Mouse (Mus musculus) ES-E14 (cell line): ENCODE measurements at regions not wholly inside any gene's neighbourhood (a gene's known extent, or its start where the extent isn't known, plus 50 kb on each side); places are given as distances from the start of the nearest gene placed in this dataset.

Experiments
- CHD2 ChIP-seq: IDR thresholded peaks from 2 replicates; pipeline ENCODE4 v1.6.1; 2014; ENCODE audit warnings: mild to moderate bottlenecking, low read depth, low read length, inconsistent platforms
- HCFC1 ChIP-seq: IDR thresholded peaks from 2 replicates; pipeline ENCODE4 v1.6.1; 2012; ENCODE audit warnings: low read length, inconsistent platforms, borderline replicate concordance; ENCODE audit not compliant: insufficient read depth
- MAFK ChIP-seq: IDR thresholded peaks from 2 replicates; pipeline ENCODE4 v1.6.1; 2014; ENCODE audit warnings: mild to moderate bottlenecking, low read depth, low read length, inconsistent platforms; ENCODE audit not compliant: insufficient read depth
- ZC3H11A ChIP-seq: IDR thresholded peaks from 2 replicates; pipeline ENCODE4 v1.6.1; 2012; ENCODE audit warnings: low read depth, mild to moderate bottlenecking, inconsistent platforms, low read length, borderline replicate concordance
- ZNF384 ChIP-seq: IDR thresholded peaks from 2 replicates; pipeline ENCODE4 v1.6.1; 2012; ENCODE audit warnings: low read depth, low read length, inconsistent platforms

GRCm38 (mm10) chr4:84068947-84069663, 543.8 kb downstream of the Ccdc171 start:
- no peak for TF ChIP-seq HCFC1
- no peak for TF ChIP-seq CHD2
- no peak for TF ChIP-seq ZNF384
- no peak for TF ChIP-seq MAFK
- no peak for TF ChIP-seq ZC3H11A
